Mouse (Mus musculus): ENCODE data around the gene Rph3al. TPM values are rescaled to one million over a fixed set of nuclear protein-coding genes. Genes with fewer than 3 reads are reported as not detected.

Gene Rph3al
- polyA plus RNA-seq, 1 experiment = 2.8 TPM

DNA sequence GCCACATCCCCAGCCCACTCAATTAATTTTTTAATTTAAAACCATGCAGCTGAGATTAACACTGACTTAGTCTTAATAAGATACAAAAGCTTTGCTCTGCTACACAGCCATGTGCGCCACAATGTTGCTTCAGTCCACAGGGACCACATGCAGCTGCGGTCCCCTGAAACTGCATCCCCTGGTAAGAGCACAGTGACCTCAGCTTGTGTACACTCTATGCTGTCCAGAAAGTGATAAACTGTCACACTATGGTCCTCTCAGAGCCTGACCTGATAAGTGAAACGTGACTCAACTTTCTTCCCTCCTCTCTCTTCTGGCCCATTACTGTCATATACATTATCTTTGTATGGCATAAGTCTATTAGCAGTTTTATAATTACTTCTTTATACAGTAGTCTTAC is 12.2 kb upstream of the Rph3al start:
- DNase-seq (ENCODE audit: low spot score) = no peak

DNA sequence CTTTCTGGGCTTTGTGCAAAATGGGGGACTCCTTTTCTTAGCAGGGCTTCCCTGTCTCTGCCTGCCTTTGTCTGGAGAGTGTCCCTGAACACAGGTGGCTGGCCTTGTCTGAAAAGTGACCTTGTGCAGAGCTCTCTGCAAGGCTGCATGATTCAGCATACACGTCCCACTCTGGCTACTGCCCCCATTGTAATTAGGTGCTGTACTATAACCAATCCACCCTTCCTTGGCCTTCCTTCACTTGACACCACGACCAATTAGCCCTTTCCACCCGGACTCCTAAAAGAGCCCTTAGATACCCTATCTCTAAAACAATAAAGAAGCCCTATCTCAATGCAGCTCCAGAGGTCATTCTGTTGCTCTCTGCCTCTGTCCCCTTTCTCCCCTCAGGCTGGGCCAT is 10.6 kb upstream of the Rph3al start:
- no peak for DNase-seq (ENCODE audit: low spot score)

DNA sequence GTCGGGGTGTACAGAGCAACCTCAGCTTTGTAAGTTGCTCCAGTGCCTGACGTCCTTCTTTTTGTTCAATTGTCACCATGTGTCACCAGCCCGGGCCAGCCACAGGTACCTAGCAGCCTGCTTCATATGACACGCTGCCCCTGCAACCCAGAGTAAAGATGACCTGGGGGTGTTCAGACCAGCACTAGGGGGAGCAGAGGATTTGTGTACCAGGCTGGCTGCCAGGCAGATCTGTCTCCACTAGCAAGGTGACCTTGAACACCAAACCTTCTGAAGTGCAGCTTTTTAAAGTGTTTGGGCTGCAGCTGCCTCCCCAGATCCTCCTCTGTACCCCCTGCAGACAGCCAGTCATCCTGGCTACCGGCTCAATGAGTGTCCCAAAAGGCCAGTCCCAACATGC is 9.0 kb upstream of the Rph3al start:
- DNase-seq (ENCODE audit: low spot score) = no peak

DNA sequence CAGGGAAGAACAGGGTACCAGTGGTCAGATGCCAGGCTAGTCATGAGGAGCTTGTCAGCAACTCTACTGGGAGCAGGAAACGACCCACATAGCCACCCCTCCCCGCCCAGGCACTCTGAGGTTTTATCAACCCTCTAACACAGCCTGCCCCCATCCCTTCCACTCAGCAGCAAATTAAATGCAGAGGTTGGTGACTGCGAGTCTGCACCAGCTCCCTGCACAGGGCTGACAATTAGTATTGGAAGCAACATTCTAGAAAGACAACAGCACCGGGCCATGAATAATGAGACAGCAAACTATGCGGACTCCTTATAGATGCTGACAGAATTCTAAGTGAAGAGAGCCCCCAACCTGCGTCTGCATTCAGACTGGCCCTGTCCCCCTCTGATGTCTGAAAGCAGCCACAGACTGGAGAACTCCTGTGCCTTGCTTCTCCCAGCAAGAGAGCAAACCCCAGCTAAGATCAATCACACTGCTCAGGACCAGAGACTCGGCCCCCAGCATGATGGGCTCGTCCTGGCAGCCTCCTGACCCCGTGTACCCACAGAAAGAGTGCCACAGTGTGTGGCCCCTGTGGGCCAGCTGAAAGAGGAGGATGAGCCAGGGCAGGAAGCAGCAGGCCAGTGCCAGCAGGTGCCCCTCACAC is 7.7 kb upstream of the Rph3al start:
- DNase-seq (ENCODE audit: low spot score) = no peak

DNA sequence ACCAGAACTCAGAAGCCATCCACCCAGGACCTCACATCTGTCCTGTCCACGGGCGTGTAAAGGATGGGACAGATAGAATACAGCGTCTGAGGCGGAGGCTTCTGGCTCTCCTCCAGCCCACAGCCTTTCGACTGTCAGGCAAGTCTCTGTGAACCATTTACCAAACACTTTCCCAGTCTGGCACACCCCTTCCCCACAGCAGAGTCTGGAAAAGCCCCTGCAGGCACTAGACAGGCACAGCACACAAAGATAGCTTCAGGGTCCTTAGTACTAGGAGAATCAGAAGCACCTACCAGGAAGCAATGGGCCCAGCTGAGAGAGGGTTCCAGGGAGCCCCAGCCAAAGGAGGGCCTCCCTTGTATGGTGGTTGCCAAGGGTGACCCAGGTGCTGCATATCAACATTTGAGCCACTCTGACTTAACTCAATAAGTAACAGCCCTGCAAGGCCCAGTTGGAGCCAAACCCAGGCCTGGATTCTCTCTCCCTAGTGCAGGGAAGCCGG is 808 bp downstream of the Rph3al start:
- DNase-seq (ENCODE audit: low spot score) = no peak

DNA sequence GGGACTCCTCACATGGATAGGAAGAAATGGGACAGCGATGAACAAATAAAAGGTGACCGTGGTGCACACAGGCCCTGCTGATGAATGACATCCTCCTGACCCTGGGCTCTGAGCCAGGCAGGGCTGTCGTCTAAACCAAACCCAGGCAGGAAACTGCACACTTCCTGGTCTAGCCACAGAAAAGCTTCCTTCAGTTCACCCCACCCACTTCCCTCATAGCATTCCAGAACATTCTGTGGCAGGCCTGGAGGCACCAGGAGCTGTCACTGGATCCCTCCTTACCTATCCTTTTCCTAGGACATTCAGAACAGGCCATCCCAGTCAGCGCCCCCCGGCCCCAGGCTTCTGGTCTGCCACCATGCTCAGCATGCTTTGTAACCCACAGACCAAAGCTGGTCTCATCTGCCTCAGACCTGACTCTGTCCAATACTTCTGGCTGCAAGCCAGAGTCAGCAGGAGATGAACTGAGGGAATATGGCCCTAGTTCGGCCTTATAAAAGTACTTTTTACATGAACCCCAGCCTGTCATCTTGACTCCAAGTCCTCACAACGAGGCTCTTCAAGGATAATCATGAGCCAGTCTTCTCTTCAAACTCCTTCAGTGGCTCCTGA is 2.3 kb downstream of the Rph3al start:
- DNase-seq (ENCODE audit: low spot score) = no peak

DNA sequence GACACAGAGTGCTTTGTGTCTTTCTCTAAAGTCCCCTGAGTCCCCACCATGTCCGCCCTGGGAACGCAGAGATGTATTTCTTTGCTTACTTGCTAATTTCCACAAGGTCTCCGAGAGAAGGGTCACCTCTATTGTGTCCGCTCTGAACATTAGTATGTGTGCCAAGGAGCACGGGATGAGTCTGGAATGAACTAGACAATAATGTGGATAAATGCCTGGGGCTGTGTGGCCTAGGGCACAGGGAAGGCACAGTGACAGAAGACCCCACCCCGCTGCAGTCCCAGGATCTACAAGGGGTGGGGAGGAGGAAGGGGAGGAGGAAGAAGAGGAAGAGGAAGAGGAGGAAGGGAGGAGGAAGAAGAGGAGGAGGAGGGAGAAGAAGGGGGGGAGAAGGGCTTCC is 3.8 kb downstream of the Rph3al start:
- DNase-seq (ENCODE audit: low spot score) = no peak

DNA sequence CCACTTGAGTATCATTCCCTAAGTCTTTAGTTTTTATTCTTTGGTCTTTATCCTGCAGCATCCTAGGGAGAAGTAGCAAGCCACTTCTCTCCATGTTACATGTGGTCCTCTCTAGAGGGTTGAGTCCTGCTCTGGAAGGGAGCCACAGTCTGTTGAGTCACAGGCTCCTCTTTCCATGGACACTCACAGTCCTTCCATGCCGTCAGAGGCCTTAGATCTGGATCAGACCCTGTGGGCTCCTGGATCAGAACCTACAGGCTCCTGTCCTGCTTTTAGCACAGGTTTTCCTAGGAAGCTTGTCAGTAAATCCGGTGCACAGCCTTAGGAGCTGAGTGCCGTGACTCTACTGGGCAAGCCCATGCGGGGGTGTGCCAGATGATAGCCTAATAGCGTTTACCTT is 4.9 kb downstream of the Rph3al start:
- no peak for DNase-seq (ENCODE audit: low spot score)

DNA sequence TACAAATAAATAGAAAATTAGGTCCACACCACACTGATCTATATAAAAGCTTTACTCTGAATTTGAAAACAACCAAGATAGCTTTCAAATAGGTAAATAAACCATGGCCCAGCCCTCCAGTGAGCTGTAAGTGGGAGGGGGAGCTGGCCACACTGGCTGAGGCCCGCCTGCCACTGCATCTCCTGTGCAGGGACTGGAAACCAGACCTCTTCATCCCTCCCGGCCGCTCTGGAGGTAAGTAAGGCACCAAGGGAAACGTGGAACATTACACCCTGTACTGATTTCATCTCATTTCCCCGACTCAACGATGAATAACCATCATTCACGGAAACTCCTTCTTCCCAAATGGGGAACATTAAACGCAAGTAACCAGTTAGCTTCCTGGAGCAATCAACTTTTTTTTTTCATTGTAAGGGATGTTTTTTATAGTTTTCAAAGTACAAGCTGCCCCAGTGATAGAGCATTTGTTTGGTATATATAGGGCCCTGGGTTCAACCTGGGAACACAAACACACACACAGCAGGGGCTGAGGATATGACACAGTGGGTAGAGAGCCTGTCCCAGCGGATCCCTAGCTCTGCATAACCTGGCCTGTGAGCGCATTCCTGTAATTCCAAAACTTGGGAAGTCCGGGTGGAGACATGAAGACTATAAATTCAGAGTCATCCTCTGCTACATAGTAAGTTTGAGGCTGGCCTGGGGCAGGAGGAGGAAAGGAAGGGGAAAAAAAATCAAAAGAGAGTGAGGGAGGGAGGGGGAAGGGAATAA is 7.1 kb downstream of the Rph3al start:
- DNase-seq (ENCODE audit: low spot score) = no peak

DNA sequence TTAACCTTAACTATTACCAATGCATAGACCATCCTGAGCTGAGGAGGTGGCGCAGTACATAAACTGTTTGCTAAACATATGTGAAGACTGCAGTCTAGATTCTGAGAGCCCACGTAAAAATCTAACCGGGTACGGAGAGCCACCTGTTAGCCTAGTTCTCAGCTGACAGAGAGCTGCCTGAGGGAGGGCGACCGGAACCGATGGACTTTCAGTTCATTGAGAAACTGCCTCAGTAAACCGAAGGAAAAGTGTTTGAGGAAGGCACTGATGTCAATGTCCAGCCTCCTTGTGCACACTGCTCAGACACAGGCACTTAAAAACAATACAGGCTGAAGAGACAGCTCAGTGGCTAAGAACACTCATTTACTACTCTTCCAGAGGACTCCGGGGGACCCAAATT is 8.0 kb downstream of the Rph3al start:
- DNase-seq (ENCODE audit: low spot score) = no peak

DNA sequence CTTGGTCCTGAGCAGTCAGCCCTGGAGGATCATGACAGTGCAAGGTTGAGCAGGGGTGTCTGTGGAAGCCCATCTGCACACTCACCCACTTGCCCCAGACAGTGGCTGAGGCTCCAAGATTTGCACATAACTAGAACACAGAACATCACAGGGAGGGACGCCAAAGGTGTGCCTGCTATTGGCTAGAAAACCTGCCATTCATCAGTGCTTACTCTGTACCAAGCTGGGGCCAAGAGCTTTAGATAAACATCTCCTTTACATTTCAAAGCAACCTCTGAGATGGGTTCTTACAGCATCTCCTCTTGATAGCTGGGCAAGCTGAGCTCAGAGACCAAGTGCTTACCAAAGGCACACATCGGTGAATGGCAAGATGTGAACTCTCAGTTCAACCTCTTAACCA is 10.3 kb downstream of the Rph3al start:
- DNase-seq (ENCODE audit: low spot score) = no peak

DNA sequence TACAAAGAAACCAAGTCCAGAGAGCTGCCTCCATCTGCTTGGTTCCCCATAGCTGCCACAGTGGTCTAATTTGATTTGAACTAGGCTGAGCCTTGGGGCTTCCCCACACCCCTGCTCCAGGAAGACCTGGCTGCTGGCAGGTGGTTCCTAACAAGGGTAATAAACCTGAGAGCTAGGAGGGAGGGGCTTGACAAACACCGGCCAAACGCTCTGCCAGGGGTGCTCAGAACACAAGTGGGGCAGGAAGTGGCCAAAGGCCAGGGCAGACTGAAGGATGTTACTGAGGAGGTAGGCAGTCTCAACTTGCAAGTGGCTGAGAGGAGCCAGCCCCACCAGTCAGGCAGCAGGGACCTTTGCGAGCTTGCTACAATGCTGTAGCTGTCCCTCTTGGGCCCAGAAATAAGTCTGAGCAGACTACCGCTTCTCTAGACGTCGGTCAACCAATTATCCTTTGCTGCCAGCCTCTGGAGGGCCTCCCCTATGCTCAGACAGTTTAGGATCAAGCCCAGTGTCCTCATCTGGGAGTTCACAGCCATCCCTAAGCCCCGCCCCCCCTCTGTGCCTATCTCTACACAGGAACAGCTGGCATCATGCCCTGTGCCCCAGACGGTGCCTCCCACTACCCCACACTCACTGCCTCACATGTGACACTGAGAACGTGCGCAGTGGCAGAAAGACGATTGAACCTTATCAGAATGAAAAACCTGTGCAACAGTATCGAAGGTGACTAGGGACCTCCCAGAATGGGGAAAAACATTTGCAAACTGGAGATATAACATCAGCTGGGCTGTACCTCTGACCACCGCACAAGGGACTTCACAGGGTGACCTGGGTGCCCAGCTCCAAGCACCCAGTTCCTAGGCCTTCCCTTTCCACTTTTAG is 11.6 kb downstream of the Rph3al start:
- no peak for DNase-seq (ENCODE audit: low spot score)

DNA sequence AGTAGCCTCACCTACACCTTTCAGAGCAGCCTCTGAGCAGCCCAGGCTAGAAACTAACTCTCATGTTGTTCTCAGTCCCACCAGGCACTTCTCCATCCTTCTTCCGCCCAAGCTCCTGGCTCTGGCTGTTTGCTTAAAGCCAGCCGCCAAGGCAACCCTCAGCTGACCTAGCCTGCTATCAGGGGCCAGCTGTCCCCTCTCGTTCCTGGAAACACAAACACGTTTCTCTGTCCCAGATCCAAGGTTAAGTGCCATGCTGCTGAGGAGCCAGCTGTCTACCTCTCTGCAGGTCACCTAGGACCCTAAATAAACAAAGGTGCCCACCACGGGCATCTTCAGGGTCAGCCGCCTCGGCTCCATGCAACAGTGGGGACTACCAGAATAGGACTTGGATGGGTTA is 12.4 kb downstream of the Rph3al start:
- no peak for DNase-seq (ENCODE audit: low spot score)

DNA sequence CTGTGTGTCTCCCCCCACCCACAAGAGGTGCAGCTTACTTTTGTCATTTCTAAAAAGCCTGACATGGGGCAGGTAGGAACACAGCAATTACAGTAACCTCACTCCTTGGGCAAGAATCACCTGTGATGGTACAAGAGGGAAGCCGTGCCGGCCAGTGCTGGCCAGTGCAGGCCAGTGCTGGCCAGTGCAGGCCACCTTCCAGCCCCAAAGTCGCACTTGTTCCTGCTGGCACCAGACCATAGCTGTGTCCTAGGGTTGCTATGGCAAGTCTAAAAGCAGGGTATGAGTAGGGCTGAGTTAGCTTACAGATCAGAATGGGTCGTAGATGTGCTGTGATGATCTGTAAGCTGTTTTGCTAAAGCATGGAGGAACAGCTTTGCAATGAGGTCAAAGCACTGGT is 15.5 kb downstream of the Rph3al start:
- no peak for DNase-seq (ENCODE audit: low spot score)

DNA sequence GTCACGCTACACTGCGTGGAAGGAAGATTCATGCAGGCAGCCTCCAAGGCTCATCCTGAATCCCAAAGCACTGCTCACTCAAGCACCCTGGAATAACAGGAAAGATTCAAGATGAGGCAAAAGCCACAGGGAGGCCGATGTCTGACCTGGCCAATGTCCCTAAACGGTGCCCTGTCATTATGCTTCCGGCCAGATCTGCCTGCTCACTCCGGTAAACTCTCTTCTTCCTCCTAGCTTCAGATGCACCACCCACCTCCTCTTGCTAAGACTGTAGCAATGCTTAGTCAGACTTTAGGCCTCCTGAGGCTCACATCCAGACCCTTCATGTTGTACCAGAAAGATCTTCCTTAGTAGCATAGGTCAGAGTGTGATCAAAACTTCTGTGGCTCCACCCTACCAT is 19.1 kb downstream of the Rph3al start:
- DNase-seq (ENCODE audit: low spot score) = no peak

DNA sequence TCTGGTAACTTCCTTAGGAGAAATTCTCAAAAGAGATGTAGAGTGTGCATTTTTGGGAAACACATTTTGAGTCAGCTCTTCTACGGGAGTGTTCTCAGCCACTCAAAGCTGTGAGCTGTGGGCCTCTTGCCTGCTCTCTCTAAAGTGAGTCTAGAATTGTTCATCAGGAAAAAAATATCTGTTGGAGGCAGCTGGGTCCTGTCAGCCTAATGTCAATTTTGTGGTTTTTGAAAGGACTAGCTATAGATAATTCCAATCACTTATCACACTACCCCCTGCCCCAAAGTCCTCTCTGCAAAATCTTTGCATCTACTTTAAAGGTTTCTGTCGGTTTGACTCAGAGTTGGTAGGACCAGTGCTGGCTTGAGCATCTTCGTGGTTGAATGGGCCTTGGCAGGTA is 20.9 kb downstream of the Rph3al start:
- DNase-seq (ENCODE audit: low spot score) = no peak

DNA sequence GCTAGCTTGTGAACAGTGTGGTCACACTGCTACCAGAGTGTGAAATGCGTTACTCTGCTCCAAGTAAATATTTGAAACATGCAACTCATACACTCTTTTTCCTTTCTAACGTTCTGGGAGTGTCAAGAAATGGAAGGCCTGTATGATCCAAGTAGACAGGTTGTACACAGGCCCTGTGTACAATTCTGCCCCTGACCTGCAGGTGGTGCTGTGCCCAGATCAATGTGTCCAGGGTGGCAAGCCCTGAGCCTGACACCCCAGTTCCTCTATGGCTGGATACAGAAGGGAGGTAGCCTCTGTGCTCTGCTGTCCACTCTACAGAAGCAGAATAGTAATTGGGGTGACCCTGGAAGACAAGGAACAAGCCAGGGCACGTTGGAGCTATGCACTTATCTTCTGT is 24.3 kb downstream of the Rph3al start:
- DNase-seq (ENCODE audit: low spot score) = peak; percentile 32

DNA sequence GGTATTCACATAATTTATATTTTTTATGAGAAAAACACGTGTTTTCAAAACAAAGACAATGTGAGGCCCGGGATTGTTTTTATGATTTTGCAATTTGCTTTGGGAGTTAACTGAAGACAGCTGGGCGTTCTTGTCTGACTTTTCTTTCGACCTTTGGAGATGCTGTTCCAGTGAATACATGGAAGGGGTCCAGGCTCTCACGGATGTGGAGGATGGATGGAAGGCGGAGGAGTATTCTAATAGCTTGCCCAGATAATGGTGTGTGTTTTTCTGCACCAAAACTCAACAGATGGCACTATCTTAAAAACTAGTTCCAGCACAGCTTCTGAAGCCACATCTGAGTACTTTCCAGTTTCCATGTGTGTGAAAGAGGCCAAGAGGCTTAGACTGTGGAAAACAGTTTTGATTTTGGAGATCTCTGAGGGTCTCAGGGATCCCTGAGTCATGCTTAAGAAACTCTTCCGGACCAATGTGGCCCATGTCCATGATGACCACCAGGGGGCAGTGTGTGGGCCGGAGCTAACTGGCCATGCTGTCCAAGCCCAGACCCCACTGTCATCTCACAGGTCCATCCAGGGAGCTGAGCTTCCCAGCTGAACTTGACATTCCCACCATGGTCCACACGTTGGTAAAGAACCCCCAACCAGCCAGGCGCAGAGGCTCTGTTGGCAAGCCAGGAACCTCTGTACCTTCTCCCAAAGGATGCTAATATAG is 25.1 kb downstream of the Rph3al start:
- peak; percentile 42 for DNase-seq (ENCODE audit: low spot score)

DNA sequence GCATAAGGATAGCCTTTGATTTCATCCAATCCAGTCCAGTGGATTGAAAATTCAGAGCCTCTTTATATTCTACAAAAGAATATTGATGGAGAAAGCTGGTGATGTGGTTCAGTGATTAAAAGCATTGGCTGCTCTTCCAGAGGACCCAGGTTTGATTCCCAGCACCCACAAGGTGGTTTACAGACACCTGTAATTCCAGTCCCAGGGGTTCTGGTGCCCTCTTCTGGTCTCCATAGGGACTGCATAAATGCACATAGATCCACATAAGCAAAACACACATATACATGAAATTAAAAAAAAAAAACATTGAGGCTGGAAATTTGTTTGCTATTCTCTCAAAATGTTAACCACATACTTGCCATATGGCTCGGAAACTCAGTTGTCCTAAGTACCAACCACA is 26.3 kb downstream of the Rph3al start:
- no peak for DNase-seq (ENCODE audit: low spot score)

DNA sequence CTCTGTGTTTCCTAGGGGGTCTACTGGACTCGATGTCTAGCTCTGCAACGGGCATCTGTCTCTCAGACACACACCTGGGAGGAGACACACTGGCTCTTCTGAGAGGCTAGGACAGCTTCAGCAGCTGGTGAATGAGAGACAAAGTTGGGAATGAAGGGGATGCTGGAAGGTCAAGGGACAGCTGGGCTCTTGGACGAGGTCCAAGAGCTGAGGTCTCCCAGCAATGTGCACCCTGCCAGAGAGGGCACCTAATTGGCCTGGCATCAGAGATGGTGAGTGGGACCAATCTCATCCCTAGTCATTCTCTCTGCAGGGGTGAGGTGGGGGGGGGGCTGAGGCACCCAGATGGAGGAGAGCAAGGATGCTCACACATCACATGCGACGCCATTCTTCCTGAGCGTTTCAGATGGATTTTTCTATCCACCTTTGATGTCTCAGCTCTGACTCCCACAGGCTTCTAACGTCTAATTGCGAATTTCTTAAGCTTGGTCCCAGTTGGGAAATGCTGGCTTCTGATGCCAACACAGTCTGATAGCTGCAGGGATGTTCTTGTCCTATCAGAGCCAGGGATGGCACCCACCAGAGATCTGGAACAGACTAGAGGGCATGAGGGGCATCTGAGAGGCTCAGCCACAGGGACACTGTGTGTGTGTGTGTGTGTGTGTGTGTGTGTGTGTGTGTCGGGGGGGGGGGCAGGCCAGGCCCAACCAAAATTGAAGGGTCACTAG is 28.4 kb downstream of the Rph3al start:
- DNase-seq (ENCODE audit: low spot score) = no peak

DNA sequence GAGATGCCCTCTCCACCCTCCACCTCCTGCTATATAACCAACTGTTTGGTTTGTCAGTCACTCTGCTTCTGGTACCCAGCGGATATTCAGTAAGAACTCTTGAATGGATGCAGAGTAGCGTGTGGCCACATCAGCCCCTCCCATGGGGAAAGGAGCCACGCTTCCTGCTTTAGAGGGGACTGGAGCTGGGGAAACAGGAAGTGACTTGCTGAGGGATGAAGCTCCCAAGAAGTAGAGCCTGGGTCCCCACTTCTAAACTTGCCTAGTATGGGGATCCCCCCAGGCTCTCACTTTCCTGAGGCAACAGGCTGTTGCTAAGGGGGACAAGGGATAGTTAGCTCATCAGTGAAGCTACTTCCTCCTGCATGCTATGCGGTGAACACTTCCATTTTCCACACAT is 30.8 kb downstream of the Rph3al start:
- no peak for DNase-seq (ENCODE audit: low spot score)

Measured in urinary bladder, adult 2 months (tissue).